Mouse (Mus musculus): ENCODE measurements around the gene Krt80.
A peak's percentile ranks its signal among the peaks of the same experiment; 100 is the strongest.
"Not testable (repeated sequence)": the region's sequence is repeated elsewhere in the genome, so short reads cannot be mapped to it uniquely, and the experiment has no call there.

Krt80 gene

DNA sequence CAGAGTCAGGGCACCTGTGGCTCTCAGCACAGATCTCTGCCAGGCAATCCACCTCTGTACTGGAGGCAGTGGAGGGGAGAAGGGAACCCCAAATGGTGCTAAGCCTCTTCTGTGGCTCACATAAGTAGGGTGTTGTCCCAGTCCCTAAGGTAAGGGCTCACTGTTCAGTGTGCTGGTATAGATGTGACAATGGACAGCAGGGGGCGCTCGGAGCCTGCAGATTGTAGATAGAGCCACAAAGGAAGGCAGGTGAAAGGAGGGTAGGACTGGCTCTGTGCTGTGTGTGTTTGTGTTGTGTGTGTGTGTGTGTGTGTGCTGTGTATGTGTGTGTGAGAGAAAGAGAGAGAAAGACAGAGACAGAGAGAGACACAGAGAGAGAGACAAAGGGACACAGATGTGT, 30.4 kb downstream of the Krt80 start:
- DNase-seq = peak; percentile 91

DNA sequence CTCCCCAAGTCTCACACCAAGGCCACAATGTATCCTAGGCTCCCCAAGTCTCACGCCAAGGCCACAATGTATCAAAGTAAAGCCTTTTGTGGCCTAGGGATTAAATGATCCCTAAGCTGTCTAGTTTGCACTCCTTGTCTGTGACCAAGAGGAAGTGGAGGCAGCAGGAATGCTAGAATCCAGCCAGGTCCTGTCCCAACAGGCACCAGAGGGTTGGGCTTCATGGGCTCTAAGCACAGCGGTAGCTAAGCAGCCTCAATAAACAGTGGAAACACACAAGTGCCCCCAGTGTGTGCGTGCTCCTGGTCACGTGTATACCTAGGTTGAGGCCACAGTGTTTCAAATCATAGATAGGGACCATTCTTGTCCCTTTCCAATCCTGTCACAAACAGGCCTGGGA, 31.6 kb downstream of the Krt80 start:
- peak; percentile 39 for DNase-seq

GRCm38 (mm10) chr15:101336474-101337174, 33.3 kb downstream of the Krt80 start:
- peak; percentile 45 for DNase-seq

GRCm38 (mm10) chr15:101333648-101334047, 36.3 kb downstream of the Krt80 start:
- DNase-seq = no peak

DNA sequence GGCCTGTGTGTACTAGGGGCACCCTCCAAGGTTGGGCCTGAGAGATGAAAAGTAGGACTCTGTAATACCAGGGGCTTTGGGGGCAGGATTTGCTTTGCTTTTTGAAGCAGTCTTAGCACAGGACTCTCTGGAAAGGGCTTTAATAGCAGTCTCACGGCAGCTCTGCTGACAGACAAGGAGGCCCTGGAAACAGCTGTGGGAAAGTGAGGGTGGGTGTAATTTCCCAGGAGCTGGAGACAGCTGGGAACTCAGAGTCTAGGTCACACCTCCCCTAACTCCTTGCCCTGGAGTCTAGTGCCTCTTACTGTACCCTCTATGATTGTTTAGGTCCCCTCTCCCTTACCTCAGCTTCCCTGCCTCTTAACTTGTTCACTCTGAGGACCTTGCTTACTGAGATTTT, 36.8 kb downstream of the Krt80 start:
- DNase-seq = no peak

DNA sequence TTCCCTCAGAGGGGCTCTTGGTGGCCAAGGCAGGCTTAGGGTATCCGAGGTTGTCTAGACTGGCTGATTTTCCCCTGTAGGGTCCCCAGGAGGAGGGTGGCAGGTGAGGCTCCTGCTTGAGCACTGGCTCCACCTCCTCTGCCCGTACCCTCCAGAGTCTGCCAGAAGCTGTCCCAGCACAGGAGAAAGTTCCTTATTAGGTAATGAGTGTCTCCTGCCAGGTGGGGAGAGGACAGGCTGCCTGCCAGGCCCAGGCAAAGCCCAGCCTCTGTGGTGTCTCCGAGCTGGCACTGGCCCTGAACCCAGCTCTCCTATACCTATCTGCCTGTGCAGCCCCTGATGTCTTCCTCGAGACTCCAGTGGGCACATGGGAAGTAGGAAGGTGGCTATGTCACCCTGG, 37.6 kb downstream of the Krt80 start:
- DNase-seq = no peak

- DNase-seq = peak; percentile 47
Observed at GRCm38 (mm10) chr15:101331090-101331489, 38.9 kb downstream of the Krt80 start.

DNA sequence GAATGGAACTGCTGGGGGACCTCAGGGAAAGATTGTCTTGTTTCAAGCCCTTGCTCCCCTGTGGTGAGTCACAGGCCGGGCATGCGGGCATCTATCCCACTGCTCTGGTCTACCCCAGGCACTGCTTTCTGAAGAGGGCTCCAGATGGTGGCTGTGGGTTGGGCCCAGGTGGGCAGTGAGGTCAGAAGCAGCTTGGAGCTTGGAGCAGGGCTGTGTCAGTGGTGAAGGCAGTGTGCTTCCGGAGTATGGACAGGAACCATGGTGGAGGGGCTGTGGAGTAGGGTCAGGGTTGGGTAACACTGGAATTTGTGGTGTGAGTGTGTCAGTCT, 40.4 kb downstream of the Krt80 start:
- DNase-seq = no peak

DNA sequence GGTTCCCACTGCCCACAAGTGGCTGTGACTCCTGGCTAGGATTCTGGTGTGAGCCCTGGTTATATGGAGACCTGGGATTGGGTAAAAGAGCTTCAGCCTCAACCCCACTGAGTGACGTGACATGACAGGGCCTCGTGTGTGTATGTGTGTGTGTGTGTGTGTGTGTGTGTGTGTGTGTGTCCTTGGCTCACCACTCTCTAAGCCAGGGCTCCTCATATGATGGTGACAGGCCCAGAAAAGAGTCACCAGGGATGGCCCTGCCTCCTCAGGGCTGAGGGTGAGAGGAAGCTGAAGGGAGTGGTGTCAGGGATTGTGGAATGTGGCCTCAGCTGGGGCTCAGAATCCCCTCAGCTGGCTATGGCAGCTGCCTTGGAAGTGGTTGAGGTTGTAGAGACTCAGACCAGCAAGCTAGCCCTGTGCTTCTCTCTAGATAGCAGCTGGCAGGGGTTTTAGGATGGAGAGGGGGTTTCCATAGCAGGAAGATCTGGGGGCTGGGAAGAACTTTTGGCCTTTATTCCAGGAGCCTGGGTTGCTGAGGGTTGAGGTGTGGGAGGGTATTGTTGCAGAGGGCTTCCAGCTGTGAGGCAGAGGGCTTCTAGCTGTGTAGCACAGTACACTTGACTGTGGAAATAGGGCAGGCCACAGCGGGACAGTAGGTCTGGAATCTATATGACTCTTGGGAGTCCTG, 40.9 kb downstream of the Krt80 start:
- DNase-seq = no peak

DNA sequence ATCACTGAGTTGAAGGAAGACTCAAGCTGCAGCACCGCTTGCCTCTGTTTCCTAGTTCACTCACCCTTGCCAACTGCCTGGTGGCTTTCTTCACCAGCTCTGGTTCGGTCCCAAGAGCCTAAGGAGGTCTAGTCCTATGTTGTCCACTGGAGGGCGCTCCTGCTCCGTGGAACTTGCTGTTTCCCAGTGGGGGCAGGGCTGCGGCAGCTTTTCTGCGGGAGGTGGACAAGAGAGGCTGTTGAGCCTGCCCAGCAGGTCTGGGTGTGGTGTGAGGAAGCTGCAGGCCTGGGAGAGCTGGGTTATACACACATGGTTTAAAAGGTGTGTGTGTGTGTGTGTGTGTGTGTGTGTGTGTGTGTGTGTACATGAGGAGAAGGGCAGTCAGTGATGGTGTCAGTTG, 42.7 kb downstream of the Krt80 start:
- peak; percentile 94 for DNase-seq

- DNase-seq = no peak
Observed at GRCm38 (mm10) chr15:101325991-101326534, 43.9 kb downstream of the Krt80 start.

DNA sequence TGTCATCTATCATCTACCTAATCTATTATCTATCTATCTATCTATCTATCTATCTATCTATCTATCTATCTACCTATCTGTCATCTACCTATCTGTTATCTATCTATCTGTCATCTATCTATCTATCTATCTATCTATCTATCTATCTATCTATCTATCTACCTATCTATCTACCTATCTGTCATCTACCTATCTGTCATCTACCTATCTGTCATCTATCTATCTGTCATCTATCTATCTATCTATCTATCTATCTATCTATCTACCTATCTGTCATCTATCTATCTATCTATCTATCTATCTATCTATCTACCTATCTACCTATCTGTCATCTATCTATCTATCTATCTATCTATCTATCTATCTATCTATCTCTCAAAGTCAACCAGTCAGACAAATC, 45.6 kb downstream of the Krt80 start:
- DNase-seq = not testable (repeated sequence)

DNA sequence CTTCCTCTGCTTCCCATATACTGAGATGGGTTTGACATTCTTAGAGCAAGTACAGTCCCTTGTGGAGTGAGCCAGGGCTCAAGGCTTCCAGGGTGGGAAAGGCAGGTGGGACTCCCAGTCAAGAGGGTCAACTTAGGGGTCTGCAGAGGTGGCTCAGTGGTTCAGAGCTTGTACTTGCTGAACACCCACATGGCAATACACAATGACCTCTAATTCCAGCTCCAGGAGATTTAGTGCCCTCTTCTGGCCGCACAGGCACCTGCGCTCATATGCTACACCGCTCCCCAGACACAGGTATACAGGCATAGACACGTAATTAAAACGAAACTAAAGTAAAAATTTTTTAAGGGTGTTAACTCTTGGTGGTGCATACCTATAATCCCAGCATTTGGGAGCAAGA, 46.5 kb downstream of the Krt80 start:
- DNase-seq = no peak

DNA sequence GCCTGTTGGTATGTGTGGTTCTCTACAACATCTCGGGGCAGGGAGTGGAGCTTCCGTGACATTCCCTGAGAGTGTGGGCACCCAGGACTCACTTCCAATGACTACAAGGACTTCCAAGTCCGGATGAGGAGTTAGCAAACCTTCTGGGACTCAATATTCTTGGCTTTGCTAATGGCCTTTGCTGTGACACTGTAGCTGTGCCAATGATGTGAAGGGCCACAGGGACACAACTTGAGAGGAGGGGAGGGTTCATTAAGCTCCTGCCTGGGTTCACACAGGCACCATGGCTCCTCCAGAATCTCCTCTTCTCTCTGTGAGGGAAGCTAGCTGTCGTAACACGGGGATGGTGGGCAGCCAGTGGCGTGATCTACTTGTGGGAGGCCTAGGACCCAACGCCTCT, 47.3 kb downstream of the Krt80 start:
- no peak for DNase-seq

DNA sequence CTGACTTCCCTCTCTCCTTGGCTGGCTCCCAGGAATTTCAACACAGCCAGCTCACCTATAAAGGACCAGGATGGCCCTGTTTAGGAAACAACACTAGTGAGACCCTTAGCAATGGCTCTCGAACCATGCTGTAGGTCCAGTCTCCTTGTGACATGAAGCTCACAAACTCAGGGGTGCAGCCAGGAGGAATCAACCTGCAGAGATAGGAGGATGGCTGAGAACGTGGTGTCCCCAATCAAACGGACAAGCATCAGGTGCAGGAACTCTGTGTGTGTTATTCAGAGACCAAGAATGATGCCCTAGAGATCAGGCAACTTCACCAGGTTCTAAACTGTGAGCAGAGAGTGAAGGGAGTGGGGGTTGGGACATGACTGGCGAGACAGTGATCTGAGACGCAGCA, 47.9 kb downstream of the Krt80 start:
- no peak for DNase-seq

- no peak for DNase-seq
Observed at GRCm38 (mm10) chr15:101321126-101321525, 48.8 kb downstream of the Krt80 start.

GRCm38 (mm10) chr15:101320618-101321041, 49.3 kb downstream of the Krt80 start:
- no peak for DNase-seq

DNA sequence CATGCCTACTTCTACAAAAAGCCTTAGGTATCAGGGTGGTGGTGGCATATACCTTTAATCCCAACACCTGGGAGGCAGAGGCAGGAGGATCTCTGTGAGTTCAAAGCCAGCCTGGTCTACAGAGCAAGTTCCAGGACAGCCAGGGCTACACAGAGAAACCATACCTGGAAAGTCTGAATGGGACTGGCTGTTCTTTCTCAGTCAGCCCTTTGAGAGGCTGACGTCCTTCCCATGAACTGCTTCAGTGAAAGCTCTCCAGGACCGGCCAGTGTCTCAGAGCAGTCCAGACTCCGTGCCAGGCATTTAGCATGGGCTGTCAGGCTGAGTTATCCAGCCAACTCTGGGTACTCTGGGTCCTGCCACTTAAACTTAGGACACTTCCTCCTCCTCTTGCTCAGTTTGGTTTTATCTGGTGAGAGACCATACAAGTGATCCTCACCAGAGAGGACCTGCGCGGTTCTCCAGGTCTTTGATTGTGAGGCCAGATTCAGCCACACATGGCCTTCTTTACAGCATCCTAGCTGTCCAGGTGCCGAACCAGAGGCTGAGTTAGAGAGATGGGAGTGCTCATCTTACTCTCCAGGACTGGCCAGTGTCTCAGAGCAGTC, 49.8 kb downstream of the Krt80 start:
- DNase-seq = no peak

DNA sequence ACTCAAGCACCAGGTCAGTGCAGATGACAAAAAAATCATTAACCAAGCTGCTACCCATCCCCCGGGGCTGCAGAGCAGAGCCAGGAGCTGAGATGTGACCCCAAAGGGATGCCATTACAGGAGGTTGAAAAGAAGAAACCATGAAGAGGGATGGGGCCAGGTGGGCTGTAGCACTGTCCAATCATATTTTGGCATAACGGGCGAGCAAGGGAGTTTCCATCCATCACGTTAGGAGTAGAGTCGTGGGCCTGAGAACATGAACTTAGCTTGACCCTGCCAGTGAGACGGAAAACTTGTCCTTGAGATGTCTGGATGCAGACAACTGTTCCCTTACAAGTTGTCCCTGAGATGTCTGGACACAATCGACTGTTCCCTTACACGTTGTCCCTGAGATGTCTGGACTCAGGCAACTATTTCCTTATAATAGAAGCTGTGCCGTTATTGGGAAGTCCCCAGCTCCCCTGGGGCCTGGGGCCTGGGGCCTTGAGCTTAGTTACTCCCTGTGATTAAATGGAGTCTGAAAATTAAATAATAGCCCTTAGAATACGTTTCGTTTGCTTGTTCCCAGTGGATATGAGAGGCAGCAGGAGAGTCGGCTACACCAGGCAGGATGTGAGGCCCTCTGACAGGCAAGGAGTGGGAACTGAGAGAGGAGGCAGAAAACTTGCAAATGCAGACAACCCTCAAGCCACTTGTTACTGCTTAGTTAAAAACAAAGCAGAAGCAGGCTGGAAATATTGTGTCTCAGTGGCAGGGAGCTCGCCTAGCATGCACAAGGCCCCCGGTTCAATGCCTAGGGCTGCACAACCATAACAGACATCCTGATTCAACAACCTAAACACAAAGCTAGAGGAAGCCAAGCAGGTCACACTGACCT, 50.8 kb downstream of the Krt80 start:
- DNase-seq = no peak

DNA sequence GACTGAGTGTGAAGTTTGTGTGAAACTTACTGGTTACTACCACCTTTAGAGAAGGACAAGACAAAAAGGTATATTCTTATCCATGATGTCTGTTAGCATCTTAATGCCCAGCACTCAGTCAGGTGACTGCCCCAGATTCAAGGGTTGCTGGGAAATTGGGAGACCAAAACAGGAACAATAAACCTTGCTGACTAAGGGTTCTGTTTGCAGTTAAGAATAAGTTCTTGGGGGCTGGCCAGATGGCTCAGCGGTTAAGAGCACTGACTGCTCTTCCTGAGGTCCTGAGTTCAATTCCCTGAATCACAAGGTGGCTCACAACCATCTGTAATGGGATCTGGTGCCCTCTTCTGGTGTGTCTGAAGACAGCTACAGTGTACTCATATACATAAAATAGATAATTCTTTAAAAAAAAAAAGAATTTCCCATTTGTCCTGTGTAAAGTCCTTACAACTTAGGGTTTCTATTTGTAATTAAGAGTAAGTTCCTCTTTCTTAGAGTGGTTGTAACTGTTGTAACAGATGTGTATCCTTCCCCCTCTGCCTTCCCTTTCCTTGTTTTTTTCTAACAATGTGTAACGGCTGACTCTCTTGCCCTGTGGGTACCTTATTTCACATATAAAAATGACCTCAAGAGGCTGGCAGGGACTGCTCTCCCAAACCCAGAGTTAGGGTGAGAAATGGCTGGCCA, 52.0 kb downstream of the Krt80 start:
- no peak for DNase-seq

DNA sequence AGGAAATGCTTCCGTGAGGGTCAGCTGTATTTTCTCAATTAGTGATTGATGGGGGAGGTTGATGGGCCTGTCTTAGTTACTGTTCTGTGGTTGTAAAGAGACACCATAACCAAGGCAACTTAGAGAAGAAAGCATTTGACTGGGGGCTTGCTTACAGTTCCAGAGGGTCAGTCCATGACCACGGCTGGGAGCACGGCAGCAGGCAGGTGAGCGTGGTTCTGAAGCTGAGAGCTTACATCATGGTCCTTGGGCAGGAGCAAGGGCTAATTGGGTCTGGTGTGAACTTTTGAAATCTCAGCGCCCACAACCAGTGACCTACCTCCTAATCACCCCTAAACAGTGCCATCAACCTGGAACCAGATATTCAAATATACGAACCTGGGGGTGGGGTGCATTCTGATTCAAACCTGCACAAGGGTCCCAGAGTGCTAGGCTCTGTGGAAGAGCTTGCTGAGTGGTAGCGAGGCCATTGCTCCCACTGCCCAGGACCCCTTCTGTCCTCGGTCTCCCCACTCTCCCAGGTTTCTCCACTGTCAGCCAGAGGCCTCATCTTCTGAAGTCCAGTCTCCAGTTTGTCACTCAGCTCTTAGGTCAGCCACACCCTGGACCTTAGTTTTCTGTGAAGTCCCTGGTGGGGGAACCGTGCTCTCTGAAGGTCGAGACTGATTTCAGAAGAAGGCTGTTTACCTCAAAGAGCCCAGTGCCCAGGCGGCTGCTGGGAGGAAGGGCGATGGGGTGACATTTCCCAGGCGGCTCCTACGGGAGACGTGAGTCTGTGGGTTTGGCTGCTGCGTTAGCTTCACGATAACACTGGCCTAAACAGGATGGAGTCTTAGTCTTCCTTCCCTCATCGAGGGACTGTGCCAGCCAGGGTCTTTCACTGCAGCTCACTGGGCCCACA, 52.8 kb downstream of the Krt80 start:
- DNase-seq = no peak

Data from lung, postnatal 10 days (tissue).